Mouse (Mus musculus) liver, adult 2 months (tissue): ENCODE data around the gene Klra1. TPM values are rescaled to one million over a fixed set of nuclear protein-coding genes. Genes with fewer than 3 reads are reported as not detected.
"Not testable (repeated sequence)": the region's sequence is repeated elsewhere in the genome, so short reads cannot be mapped to it uniquely, and the experiment has no call there.

Experiments
- DNase-seq: peaks from one replicate; pipeline ENCODE4 v3.0.0-alpha.2; 2011; ENCODE audit warnings: low read depth, low spot score; ENCODE audit errors: extremely low read depth
- H3K27ac ChIP-seq: fragments of 200-500 bp; replicated peaks from 2 replicates; pipeline ENCODE4 v1.5.1; 2012; ENCODE audit warnings: low read depth, mild to moderate bottlenecking, control low read depth, inconsistent platforms, low read length; ENCODE audit not compliant: insufficient read depth
- H3K27me3 ChIP-seq: fragments of 200-500 bp; 2 replicates; pipeline ENCODE4 v1.6.1; 2012; ENCODE audit warnings: mild to moderate bottlenecking, moderate library complexity, low read length, inconsistent platforms; ENCODE audit not compliant: control insufficient read depth, insufficient read depth
- H3K36me3 ChIP-seq: fragments of 200-500 bp; 2 replicates; pipeline ENCODE4 v1.6.1; 2012; ENCODE audit warnings: low read length, inconsistent platforms; ENCODE audit not compliant: control insufficient read depth, insufficient read depth
- H3K4me1 ChIP-seq: fragments of 200-500 bp; 2 replicates; pipeline ENCODE4 v1.6.1; 2011; ENCODE audit warnings: low read length; ENCODE audit not compliant: control insufficient read depth, insufficient read depth
- H3K4me3 ChIP-seq: fragments of 200-500 bp; 2 replicates; pipeline ENCODE4 v1.5.1; 2011; ENCODE audit warnings: low read depth, mild to moderate bottlenecking, control low read depth, low read length, moderate library complexity; ENCODE audit not compliant: insufficient read depth
- H3K79me2 ChIP-seq: fragments of 200-500 bp; 2 replicates; pipeline ENCODE4 v1.6.1; 2012; ENCODE audit warnings: inconsistent platforms, mild to moderate bottlenecking, low read length, moderate library complexity; ENCODE audit not compliant: control insufficient read depth, insufficient read depth
- H3K9ac ChIP-seq: fragments of 200-500 bp; 2 replicates; pipeline ENCODE4 v1.6.1; 2012; ENCODE audit warnings: low read depth, mild to moderate bottlenecking, control low read depth, inconsistent platforms, low read length
- CTCF ChIP-seq: fragments of 200-500 bp; IDR thresholded peaks from 2 replicates; pipeline ENCODE4 v1.5.1; 2011; ENCODE audit warnings: low read depth, low read length, control low read depth
- POLR2A ChIP-seq: fragments of 200-500 bp; IDR thresholded peaks from 2 replicates; pipeline ENCODE4 v1.6.1; 2011; ENCODE audit warnings: low read length, control low read depth; ENCODE audit not compliant: insufficient read depth; ENCODE audit errors: extremely low read depth
- WGBS: fragments of 180-500 bp; shearing (Covaris S2); methylation state at CpG from one replicate; pipeline ENCODE4 v1.1.7; 2018; 5-methylcytosine and 5-hydroxymethylcytosine counted together
- polyA plus RNA-seq: library from polyadenylated mRNA; depleted of rRNA; stranded (reverse); fragments of >200 nt; gene quantifications from 2 replicates; pipeline ENCODE4 v1.2.3, GENCODE M21; 2012; rRNA removed
- total RNA-seq: library from RNA; depleted of rRNA; stranded (reverse); fragments of >200 nt; gene quantifications from 2 replicates; pipeline ENCODE4 v1.2.3, GENCODE M21; 2014; rRNA removed

Klra1 gene
- total RNA-seq (0.09 and 0.40 TPM in 2 replicates), polyA plus RNA-seq (not detected in 2 replicates)

GRCm38 (mm10) chr6:130386750-130387149, at the start of gene Klra1:
Gene Klra1, minus strand, starts transcription at chr6:130386874.
- H3K27me3 ChIP-seq: no peaks in the 10 kb centered on the region
- no peaks in the 10 kb centered on the region for H3K36me3 ChIP-seq
- H3K27ac ChIP-seq: no peak within 1 kb of the TSS
- H3K4me1 ChIP-seq: no peaks in the 10 kb centered on the region
- no peak within 1 kb of the TSS for H3K9ac ChIP-seq
- 77% methylated on average over 2 of the region's 2 CpGs for WGBS
- H3K79me2 ChIP-seq: no peaks in the 10 kb centered on the region
- TF ChIP-seq POLR2A: no peak
- no peak for TF ChIP-seq CTCF
- no peak for DNase-seq
- H3K4me3 ChIP-seq: no peak within 1 kb of the TSS

GRCm38 (mm10) chr6:130429511-130429910, 42.8 kb upstream of the Klra1 start:
- Histone ChIP-seq H3K4me3 (no peak overlapping the region), H3K36me3 (no peaks in the 10 kb centered on the region), H3K79me2 (no peaks in the 10 kb centered on the region), H3K9ac (no peak overlapping the region), H3K4me1 (no peaks in the 10 kb centered on the region), H3K27me3 (no peaks in the 10 kb centered on the region), H3K27ac (no peak overlapping the region)
- DNase-seq: no peak
- 78% methylated on average over 4 of the region's 4 CpGs for WGBS
- TF ChIP-seq POLR2A: no peak
- no peak for TF ChIP-seq CTCF

DNA sequence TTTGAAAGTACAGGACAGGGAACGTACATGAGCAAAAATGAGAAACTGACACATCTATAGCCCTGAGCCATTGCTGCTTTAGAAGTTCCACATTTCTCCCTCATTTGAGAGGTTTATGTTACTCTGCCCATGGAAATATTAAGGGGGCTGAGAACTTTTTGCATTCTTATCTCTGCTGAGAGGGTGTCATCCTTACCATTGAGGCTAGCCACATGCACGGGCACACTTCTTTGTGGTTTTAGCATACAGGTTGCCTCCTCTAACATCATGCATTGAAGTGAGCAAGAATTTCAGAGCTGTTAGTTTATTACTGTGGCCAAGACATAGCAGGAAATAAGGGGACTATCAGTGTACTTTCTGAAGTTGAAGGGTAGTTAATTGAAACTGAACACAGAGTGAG, 32.5 kb upstream of the Klra1 start:
- H3K4me3 ChIP-seq: no peak overlapping the region
- no peak overlapping the region for H3K27ac ChIP-seq
- no peak for DNase-seq
- no peaks in the 10 kb centered on the region for H3K4me1 ChIP-seq
- TF ChIP-seq CTCF: no peak
- TF ChIP-seq POLR2A: no peak
- 81% methylated on average over 2 of the region's 2 CpGs for WGBS
- no peak overlapping the region for H3K9ac ChIP-seq
- no peaks in the 10 kb centered on the region for H3K79me2 ChIP-seq
- H3K36me3 ChIP-seq: no peaks in the 10 kb centered on the region
- no peaks in the 10 kb centered on the region for H3K27me3 ChIP-seq

DNA sequence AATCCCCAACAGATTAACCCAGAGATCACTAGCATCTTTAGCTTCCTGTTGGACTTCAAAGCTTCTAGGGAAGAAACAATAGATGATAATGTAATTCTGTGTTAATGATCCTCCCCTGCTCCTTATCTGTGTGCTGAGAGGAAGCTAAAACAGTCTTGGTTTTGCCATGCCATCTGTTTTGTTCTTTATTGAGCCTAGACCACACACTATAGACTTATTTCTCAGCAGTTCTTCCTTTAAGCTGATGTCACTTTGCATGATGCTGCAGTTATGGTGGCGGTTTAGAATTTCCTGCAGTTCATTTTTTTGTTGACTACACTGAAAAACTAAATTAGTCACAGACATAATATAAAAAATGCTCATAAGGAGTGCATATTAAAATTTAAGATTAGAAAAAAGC, 18.2 kb upstream of the Klra1 start:
- WGBS: 59% methylated on average over 1 of the region's 1 CpGs
- no peak for DNase-seq
- H3K27ac ChIP-seq: no peak overlapping the region
- H3K36me3 ChIP-seq: no peaks in the 10 kb centered on the region
- no peak overlapping the region for H3K4me3 ChIP-seq
- H3K27me3 ChIP-seq: no peaks in the 10 kb centered on the region
- no peaks in the 10 kb centered on the region for H3K4me1 ChIP-seq
- H3K9ac ChIP-seq: no peak overlapping the region
- TF ChIP-seq CTCF (no peak), POLR2A (no peak)
- H3K79me2 ChIP-seq: no peaks in the 10 kb centered on the region

- no peak for DNase-seq
- Histone ChIP-seq H3K4me3 (no peak overlapping the region), H3K4me1 (no peaks in the 10 kb centered on the region), H3K27me3 (no peaks in the 10 kb centered on the region), H3K79me2 (no peaks in the 10 kb centered on the region), H3K36me3 (no peaks in the 10 kb centered on the region), H3K27ac (no peak overlapping the region), H3K9ac (no peak overlapping the region)
- TF ChIP-seq CTCF (no peak), POLR2A (no peak)
- 52% methylated on average over 1 of the region's 1 CpGs for WGBS
These were observed 871 bp downstream of the Klra1 start for GRCm38 (mm10) chr6:130385803-130386202.

DNA sequence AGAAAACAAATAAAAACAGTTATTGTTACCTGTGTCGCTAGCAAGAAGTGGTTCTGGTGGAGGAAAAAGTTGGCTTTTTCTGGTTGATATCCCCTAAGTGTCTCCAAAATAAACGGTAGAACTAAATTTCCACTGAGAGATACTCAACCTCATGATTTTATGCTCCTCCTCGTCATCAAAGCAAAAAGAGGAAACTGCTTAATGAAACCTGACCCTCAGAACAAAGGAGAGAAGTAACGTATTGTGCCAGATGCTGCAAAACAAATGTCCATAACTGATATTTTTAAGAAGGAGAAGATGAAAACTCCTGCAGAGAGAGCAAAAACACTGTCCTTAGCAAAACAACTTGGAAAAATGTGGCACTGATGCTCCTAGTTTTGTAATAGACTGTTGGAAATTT, 4.3 kb downstream of the Klra1 start:
- Histone ChIP-seq H3K27ac (no peak overlapping the region), H3K9ac (no peak overlapping the region), H3K27me3 (no peaks in the 10 kb centered on the region), H3K4me3 (no peak overlapping the region), H3K79me2 (no peaks in the 10 kb centered on the region), H3K36me3 (no peaks in the 10 kb centered on the region), H3K4me1 (no peaks in the 10 kb centered on the region)
- no peak for DNase-seq
- 69% methylated on average over 4 of the region's 4 CpGs for WGBS
- TF ChIP-seq POLR2A (no peak), CTCF (no peak)

- 18% methylated on average over 1 of the region's 1 CpGs for WGBS
- not testable (repeated sequence) for H3K79me2 ChIP-seq, H3K36me3 ChIP-seq, H3K9ac ChIP-seq, H3K4me3 ChIP-seq, H3K4me1 ChIP-seq, DNase-seq, H3K27me3 ChIP-seq, H3K27ac ChIP-seq
These were observed 41.3 kb downstream of the Klra1 start for GRCm38 (mm10) chr6:130345381-130345780.

DNA sequence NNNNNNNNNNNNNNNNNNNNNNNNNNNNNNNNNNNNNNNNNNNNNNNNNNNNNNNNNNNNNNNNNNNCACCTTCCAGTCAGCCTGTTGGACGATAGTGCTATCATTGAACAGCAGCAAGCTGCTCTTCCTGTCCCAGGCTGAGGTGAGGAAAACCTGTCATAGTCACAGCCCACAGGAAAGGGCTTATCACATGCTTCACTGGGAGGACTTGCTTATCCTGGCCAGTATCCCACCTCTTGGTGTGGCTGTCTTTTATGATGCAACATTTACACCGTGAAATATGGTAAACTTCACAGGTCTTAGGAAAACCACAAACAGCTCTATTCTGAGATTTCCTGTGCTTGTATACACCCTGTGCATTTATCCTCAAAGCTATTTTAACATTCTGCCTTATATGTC, 44.7 kb downstream of the Klra1 start:
- H3K4me3 ChIP-seq, H3K79me2 ChIP-seq, H3K27ac ChIP-seq, H3K36me3 ChIP-seq, H3K27me3 ChIP-seq, DNase-seq, H3K9ac ChIP-seq, H3K4me1 ChIP-seq: not testable (repeated sequence)
- 83% methylated on average over 2 of the region's 2 CpGs for WGBS
